Mouse (Mus musculus): ENCODE results near the gene Pcdh15.

DNA sequence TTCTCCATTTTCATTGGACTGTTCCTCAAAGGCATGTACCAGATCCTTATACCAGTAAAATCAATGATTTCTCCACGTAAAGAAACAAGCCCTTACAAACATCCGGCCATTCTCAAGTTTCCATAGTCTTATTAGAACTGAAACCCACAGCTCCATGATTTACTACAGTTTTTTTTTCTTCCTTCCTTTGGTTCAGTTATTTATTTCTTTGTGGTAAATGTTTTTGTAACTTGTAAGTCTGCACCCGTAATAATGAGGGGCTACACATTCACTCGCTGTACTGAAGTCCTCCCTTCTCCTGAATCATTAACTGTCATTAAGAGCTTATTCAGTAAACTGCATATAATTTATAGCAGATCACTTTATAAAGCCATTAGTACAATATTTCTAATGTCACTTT, 1526.6 kb downstream of the Pcdh15 start:
- TF ChIP-seq CTCF (conservative IDR thresholded peaks at IDR 0.05; ENCODE audit: insufficient read depth, insufficient read length, low read depth, low read length) (no peak), POLR2A (IDR thresholded peaks at IDR 0.05; ENCODE audit: low read depth, low read length) (no peak)
